Mouse (Mus musculus) intestine, embryonic 15.5 days (tissue): ENCODE data around the gene Nudcd3. TPM values are rescaled to one million over a fixed set of nuclear protein-coding genes. Genes with fewer than 3 reads are reported as not detected.

ENCODE experiments used
- ATAC-seq: fragments of 200-750 bp; cut with Nextera tagmentation; 2 replicates; pipeline ENCODE4 v1.8.0; 2017; ENCODE audit warnings: moderate TSS enrichment, moderate library complexity
- H3K27ac ChIP-seq: fragments of 300-500 bp; sonication (generic); 2 replicates; pipeline ENCODE4 v1.5.1; 2015; ENCODE audit warnings: mild to moderate bottlenecking, inconsistent platforms
- H3K27me3 ChIP-seq: fragments of 300-500 bp; sonication (generic); replicated peaks from 2 replicates; pipeline ENCODE4 v1.6.1; 2015; ENCODE audit warnings: inconsistent platforms
- H3K36me3 ChIP-seq: fragments of 300-500 bp; sonication (generic); 2 replicates; pipeline ENCODE4 v1.6.1; 2015; ENCODE audit warnings: inconsistent platforms
- H3K4me1 ChIP-seq: fragments of 300-500 bp; sonication (generic); replicated peaks from 2 replicates; pipeline ENCODE4 v1.6.1; 2015; ENCODE audit warnings: inconsistent platforms
- H3K4me2 ChIP-seq: fragments of 300-500 bp; sonication (generic); replicated peaks from 2 replicates; pipeline ENCODE4 v1.6.1; 2015; ENCODE audit warnings: mild to moderate bottlenecking, inconsistent platforms
- H3K4me3 ChIP-seq: fragments of 300-500 bp; sonication (generic); replicated peaks from 2 replicates; pipeline ENCODE4 v1.5.1; 2015; ENCODE audit warnings: inconsistent platforms
- H3K9ac ChIP-seq: fragments of 300-500 bp; sonication (generic); 2 replicates; pipeline ENCODE4 v1.6.1; 2015; ENCODE audit warnings: inconsistent platforms
- H3K9me3 ChIP-seq: fragments of 300-500 bp; sonication (generic); 2 replicates; pipeline ENCODE4 v1.6.1; 2016; ENCODE audit warnings: inconsistent platforms
- WGBS: fragments of 180-500 bp; shearing (Covaris S2); methylation state at CpG from one replicate; pipeline ENCODE4 v1.1.7; 2015; 5-methylcytosine and 5-hydroxymethylcytosine counted together
- polyA plus RNA-seq: library from polyadenylated mRNA; unstranded; fragments of >200 nt; fragmentation: Nextera tagmentation; extraction: Ambion mirVana; gene quantifications from 2 replicates; pipeline ENCODE4 v1.2.1, GENCODE M21; 2015

Gene Nudcd3
- polyA plus RNA-seq, 1 experiment from 2014 or later = 36.6 TPM

DNA sequence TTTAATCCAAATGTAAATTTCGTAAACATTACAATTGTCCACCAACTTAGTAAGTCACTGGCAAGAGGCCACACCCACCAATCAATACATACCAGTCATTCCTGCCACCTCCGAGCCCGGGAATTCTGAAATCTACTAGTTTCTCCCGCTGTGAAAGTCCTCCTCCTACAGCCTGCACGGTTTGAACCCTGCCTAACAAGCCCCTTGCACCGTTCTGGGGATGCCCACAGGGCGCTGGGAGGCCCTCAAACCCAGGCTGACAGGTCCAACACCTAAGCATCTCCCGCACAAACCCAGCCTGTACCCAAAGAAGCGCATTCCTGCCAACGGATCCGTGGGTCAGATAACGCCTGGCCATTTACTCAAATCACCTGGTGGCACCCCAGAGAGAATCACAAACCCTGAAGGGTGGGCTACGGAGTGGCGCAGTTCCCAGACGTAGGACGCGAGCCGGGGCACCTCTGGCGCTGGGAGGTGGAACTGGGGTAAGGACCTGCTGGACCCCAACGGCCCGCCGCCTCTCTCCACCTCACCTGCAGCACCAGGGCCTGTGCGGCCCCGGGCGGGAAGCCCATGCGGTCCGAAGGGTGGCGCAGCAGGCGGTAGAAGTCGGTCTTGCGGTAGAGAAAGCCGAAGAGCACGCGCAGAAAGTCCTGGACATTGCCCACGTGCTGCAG, 667 bp downstream of the Nudcd3 start, which contains the start of gene A730071L15Rik:
TSS of gene A730071L15Rik (plus strand) at position 620 of the 677 bp plus-strand sequence.
- Histone ChIP-seq H3K4me3 (peak within 1 kb of the TSS; percentile 65), H3K27ac (peak within 1 kb of the TSS; percentile 97), H3K4me2 (peak within 1 kb of the TSS; percentile 80), H3K9me3 (no peaks in the 10 kb centered on the region), H3K4me1 (peaks cover 7% of the 10 kb centered on the region), H3K9ac (peak within 1 kb of the TSS; percentile 73), H3K36me3 (no peaks in the 10 kb centered on the region), H3K27me3 (no peaks in the 10 kb centered on the region)
- ATAC-seq = peak; percentile 81
- WGBS = 1% methylated on average over 35 of the region's 35 CpGs

DNA sequence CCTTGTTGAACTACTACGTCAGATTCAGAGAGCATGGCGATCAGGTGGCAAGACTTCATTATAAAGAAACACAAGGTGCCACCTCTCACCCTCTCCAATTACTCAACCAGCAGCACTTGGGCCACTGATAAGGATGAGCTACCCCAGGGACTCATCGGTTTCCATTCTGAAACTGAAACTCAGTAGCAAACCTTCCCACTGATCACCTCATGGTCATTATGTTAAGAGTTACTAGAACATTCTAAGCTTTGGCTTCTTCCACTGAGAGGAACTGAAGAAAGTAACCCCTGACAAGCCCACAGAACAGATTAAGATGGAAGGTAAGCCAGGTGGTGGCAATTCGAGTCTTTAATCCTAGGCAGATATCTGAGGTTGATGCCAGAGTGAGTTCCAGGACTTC, 1.8 kb downstream of the Nudcd3 start:
- Histone ChIP-seq H3K4me1 (peaks cover 7% of the 10 kb centered on the region), H3K36me3 (no peaks in the 10 kb centered on the region), H3K27me3 (no peaks in the 10 kb centered on the region), H3K27ac (no peak overlapping the region), H3K4me2 (peak overlapping the region; percentile 80), H3K9me3 (no peaks in the 10 kb centered on the region), H3K9ac (no peak overlapping the region), H3K4me3 (peak overlapping the region; percentile 65)
- no peak for ATAC-seq
- 85% methylated on average over 4 of the region's 4 CpGs for WGBS

DNA sequence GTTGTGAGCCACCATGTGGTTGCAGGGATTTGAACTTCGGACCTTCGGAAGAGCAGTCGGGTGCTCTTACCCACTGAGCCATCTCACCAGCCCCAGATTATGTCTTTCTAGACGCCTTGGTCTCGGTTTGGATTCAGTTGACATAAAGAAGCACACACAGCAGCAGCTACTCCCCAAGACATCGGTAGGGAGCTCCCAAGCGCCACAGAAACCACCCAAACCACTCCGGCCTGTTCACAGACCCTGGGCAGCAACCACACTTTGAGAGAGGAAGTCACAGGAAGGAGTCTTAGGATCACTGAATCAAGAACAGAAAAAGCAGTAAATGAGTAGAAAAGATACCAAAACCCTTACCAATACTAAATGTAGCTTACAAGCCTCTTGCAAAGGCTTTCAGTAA, 3.4 kb downstream of the Nudcd3 start:
- peaks cover 6% of the 10 kb centered on the region; the same call in 1 of the 2 replicates for H3K36me3 ChIP-seq
- ATAC-seq = no peak
- no peaks in the 10 kb centered on the region for H3K27me3 ChIP-seq
- no peaks in the 10 kb centered on the region for H3K9me3 ChIP-seq
- peaks cover 7% of the 10 kb centered on the region for H3K4me1 ChIP-seq
- no peak overlapping the region for H3K4me3 ChIP-seq
- no peak overlapping the region for H3K27ac ChIP-seq
- H3K9ac ChIP-seq = no peak overlapping the region
- WGBS = 87% methylated on average over 8 of the region's 8 CpGs
- no peak overlapping the region for H3K4me2 ChIP-seq

DNA sequence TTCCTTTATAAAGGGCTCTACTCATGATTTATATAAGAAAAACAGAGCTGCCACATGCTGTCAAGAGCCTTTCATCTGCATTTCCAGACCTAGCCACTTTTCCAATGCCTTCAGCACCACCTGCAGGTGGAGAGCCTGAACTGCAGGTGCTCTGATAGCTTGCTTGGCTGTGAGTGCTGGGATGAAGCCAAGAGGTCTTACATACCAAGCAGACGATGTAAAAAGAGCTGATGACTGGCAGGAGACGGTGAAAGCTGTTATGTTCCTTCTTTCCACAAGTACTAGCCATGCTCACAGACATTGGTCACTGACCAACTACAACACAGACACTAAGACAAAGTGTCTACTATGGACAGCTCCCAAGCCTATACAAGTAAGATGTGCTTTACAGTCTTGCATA, 12.3 kb downstream of the Nudcd3 start:
- Histone ChIP-seq H3K9ac (no peak overlapping the region), H3K4me3 (no peak overlapping the region), H3K27ac (no peak overlapping the region), H3K4me1 (peaks cover 7% of the 10 kb centered on the region; the same call in 1 of the 2 replicates), H3K4me2 (no peak overlapping the region), H3K9me3 (no peaks in the 10 kb centered on the region), H3K27me3 (no peaks in the 10 kb centered on the region), H3K36me3 (peaks cover 3% of the 10 kb centered on the region; the same call in 1 of the 2 replicates)
- ATAC-seq = peak; percentile 68
- 2% methylated on average over 2 of the region's 2 CpGs for WGBS

DNA sequence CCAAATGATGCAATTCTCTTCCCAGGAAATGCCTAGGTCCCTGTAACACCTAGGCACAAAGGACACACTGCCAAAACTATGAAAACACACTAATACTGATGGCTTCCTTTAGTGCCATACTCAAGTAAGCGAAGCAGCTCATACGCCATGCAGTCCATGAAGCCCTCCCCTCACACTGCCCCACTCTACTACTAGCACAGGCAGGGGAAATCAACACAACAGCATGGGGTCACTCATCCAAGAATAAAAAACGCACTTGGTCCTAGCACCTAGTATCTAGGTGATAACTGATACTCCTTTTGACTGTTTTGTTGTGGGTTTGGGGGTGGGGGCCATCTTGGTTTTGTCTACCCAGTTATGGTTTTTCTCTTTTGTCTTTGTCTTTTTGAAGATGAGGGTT, 12.8 kb downstream of the Nudcd3 start:
- Histone ChIP-seq H3K9me3 (no peaks in the 10 kb centered on the region), H3K27ac (no peak overlapping the region), H3K9ac (no peak overlapping the region), H3K36me3 (no peaks in the 10 kb centered on the region), H3K4me3 (no peak overlapping the region), H3K4me2 (no peak overlapping the region), H3K27me3 (no peaks in the 10 kb centered on the region), H3K4me1 (peaks cover 7% of the 10 kb centered on the region; the same call in 1 of the 2 replicates)
- WGBS = 93% methylated on average over 3 of the region's 3 CpGs
- no peak for ATAC-seq

DNA sequence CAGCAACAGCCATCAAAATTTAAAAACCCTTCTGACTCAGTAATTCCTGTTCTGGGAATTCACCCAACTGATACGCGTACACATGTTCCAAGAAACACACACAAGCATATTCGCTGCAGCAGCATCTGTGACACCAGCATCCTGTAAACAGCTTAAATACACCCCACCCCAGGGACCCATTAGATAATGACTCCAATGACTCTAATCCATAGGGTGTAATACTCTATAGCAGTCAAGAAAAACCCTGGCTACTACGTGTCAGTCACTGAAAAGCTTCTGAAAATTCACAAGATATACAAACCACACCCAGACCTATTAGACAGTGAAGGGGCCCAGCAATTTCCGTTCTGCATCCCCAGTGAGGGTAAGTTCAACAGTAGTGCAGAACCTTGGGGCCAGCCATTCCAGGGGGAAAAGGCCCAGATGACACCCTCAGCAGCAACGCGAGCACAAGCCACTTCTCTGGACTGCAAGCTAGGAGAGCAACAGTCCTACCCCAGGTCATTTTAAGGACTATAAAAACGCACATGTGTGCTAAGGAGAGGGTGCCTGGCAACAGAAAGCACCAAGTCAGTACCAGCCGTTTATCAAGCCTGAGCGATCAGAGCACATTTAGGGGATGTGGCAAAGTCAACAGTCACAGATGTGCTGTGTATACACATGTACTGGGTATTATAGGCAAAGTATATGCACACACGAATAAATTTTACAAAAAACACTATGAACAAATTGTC, 15.8 kb downstream of the Nudcd3 start:
- ATAC-seq = 0 out of 2 replicates have a peak, but pooled peaks have one; percentile 39
- Histone ChIP-seq H3K9me3 (no peaks in the 10 kb centered on the region), H3K4me2 (no peak overlapping the region), H3K4me3 (no peak overlapping the region), H3K36me3 (no peaks in the 10 kb centered on the region), H3K4me1 (peaks cover 7% of the 10 kb centered on the region; the same call in 1 of the 2 replicates), H3K27me3 (no peaks in the 10 kb centered on the region), H3K27ac (peak overlapping the region; percentile 22; the same call in 1 of the 2 replicates), H3K9ac (no peak overlapping the region)
- 50% methylated on average over 11 of the region's 11 CpGs for WGBS

DNA sequence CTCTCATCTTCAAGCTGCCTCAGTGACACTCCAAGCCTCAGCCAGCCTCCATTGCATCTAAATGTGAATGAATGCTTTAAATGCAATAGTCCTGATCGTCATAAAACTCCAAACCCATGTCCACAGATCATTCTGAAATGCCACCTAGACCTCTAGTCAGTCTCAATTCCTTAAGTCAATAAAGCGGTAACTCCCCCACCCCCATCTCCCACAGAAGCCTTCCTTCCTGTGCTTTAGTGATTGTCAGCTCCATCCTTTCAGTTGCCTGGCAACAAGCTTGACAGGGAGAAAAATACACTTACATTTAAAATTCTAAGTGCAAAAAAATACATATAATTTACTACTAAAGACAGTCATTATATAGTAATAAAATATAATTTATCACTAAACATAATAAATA, 17.0 kb downstream of the Nudcd3 start:
- no peaks in the 10 kb centered on the region for H3K9me3 ChIP-seq
- no peaks in the 10 kb centered on the region for H3K27me3 ChIP-seq
- H3K36me3 ChIP-seq = no peaks in the 10 kb centered on the region
- no peak overlapping the region for H3K9ac ChIP-seq
- peaks cover 15% of the 10 kb centered on the region for H3K4me1 ChIP-seq
- no peak for ATAC-seq
- WGBS = 81% methylated on average over 2 of the region's 2 CpGs
- H3K4me2 ChIP-seq = no peak overlapping the region
- H3K27ac ChIP-seq = no peak overlapping the region
- H3K4me3 ChIP-seq = no peak overlapping the region

DNA sequence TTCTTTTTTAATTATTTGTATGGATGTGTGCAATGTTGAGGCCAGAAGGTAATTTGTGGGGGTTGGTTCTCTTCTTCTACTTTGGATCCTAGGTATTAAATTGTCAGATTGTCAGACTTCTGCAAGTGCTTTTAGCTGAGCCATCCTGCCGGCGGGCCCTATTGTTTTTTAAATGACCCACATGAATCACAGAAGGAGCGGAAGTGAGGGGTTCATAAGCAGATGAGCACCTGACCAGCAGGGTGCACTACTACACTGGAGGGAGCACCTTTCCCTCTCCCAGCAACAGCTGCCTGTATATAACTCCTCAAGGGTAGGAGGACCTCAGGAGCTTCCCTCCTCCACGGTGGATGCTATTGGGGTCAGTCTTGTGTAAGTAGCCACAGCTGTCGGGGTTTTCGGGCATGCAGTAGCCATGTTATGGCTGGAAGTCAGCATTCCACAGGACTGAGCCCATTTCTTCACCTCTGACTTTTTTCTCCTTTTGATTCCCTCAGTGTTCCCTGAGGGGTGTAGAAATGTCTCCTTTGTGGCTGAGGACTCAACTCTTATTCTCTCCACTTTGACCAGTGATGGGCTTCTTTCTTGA, 19.3 kb downstream of the Nudcd3 start:
- Histone ChIP-seq H3K27ac (no peak overlapping the region), H3K9ac (no peak overlapping the region), H3K36me3 (no peaks in the 10 kb centered on the region), H3K27me3 (no peaks in the 10 kb centered on the region), H3K4me2 (no peak overlapping the region), H3K4me1 (peaks cover 20% of the 10 kb centered on the region), H3K4me3 (no peak overlapping the region), H3K9me3 (no peaks in the 10 kb centered on the region)
- WGBS = 61% methylated on average over 6 of the region's 6 CpGs
- no peak for ATAC-seq

DNA sequence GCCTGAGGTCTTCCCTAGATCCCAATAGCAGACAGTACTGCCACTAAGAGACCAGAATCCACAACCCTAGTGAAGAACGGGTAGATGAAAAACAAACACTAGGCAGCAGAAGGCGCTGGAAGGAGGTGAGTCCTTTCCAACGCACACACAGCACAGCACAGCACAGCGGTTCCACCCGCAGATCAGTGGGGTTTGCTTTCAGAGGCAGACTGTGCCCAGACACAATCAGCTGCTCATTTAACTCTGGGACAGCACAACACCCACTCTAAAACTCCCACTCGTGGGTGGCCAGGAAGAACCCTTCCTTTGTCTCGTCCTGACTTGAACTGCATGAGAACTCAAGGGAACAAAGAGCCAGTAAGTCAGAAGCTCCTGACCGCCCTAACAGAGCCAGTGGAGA, 21.0 kb downstream of the Nudcd3 start:
- no peak overlapping the region for H3K4me2 ChIP-seq
- H3K36me3 ChIP-seq = no peaks in the 10 kb centered on the region
- 24% methylated on average over 8 of the region's 8 CpGs for WGBS
- H3K9ac ChIP-seq = no peak overlapping the region
- H3K4me3 ChIP-seq = no peak overlapping the region
- H3K9me3 ChIP-seq = no peaks in the 10 kb centered on the region
- H3K27me3 ChIP-seq = no peaks in the 10 kb centered on the region
- H3K4me1 ChIP-seq = peaks cover 18% of the 10 kb centered on the region
- no peak for ATAC-seq
- no peak overlapping the region for H3K27ac ChIP-seq

DNA sequence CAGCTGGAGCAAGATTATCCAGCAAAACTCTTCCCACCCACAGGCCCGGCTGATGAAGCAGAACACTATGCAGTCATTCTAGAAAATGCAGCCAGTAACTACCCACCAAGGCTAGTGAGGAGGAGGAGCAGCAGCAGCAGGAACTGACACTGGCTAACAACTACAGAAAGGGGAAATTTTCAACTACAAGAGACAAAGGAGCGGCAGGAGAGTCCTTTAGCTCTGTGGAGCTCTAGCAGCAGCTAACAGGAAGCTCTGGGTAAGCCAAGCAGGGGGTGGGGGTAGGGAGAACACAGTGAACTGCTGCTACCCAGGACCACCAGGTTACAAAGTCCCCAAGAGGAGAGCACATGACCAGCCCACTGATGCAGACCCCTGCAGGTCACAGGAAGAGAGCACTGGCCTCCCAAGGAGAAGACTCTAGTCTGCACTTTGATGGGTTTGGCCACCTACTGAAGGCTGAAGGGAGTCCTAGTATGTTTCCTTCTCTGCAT, 21.5 kb downstream of the Nudcd3 start:
- Histone ChIP-seq H3K4me1 (peaks cover 15% of the 10 kb centered on the region), H3K36me3 (no peaks in the 10 kb centered on the region), H3K4me2 (no peak overlapping the region), H3K9ac (no peak overlapping the region), H3K9me3 (no peaks in the 10 kb centered on the region), H3K27ac (no peak overlapping the region), H3K27me3 (no peaks in the 10 kb centered on the region), H3K4me3 (no peak overlapping the region)
- ATAC-seq = no peak
- 42% methylated on average over 2 of the region's 2 CpGs for WGBS

DNA sequence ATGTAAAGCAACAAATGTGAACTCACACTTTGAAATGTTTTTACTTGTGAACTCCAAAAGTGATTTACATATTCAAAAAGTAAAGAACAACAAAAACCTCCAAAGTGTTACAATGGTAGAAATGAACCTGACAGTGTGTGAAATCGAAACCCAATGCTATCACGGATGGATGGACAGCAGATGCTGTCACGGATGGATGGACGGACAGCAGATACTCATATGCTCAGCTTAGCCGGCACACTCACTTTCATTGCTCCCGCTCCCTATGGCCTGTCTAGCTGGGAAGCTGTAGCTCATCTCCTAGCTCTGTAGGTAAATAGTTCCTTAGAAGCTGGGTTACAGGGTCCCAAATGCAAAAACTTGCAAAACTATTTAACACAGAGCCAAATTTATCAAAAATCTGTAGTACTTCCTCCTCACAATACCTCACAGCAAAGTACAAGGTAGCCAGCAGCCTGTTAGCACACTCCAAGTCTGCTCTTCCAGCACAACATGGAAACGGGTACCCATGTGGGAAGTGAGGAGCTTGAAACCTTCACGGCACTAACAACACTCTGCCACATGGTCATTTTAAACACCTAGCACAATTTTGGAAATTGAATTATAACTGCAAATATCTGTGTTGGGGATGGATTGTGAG, 22.3 kb downstream of the Nudcd3 start:
- ATAC-seq = no peak
- Histone ChIP-seq H3K36me3 (no peaks in the 10 kb centered on the region), H3K27me3 (no peaks in the 10 kb centered on the region), H3K4me1 (peaks cover 15% of the 10 kb centered on the region), H3K4me3 (no peak overlapping the region), H3K27ac (no peak overlapping the region), H3K9me3 (no peaks in the 10 kb centered on the region), H3K4me2 (no peak overlapping the region), H3K9ac (no peak overlapping the region)
- 82% methylated on average over 8 of the region's 8 CpGs for WGBS

DNA sequence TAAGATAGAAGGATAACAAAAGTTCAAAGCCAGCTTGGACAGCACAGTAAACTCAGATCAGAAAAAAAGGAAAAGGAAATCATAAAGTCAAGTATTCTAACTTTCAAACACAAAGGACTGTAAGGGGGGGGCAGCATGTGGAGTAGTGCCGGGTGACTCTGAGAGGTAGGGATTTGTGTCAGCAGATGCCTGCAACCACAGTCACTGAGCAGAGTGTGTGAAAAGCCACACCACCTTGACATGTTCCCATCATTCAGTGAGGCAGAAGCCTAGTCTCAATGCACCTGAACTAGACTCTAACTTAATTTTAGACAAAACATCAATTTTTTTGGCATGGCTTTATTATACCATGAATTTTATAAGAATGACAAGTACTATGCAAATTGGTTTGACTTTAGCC, 24.7 kb downstream of the Nudcd3 start:
- Histone ChIP-seq H3K9ac (no peak overlapping the region), H3K9me3 (no peaks in the 10 kb centered on the region), H3K36me3 (no peaks in the 10 kb centered on the region), H3K4me3 (no peak overlapping the region), H3K27me3 (no peaks in the 10 kb centered on the region), H3K27ac (no peak overlapping the region), H3K4me2 (no peak overlapping the region), H3K4me1 (peaks cover 15% of the 10 kb centered on the region)
- 69% methylated on average over 1 of the region's 1 CpGs for WGBS
- no peak for ATAC-seq
